Mouse (Mus musculus): ENCODE results near the gene Gli1.

- TF ChIP-seq TAL1 (IDR thresholded peaks at IDR 0.05; ENCODE audit: low read length) = no peak
- no peak for TF ChIP-seq GATA1 (IDR thresholded peaks at IDR 0.05; ENCODE audit: low read length)
These were observed 15.6 kb downstream of the Gli1 start for GRCm38 (mm10) chr10:127326017-127326801.
